Mouse (Mus musculus): Measurements from ENCODE around the gene Tmem121b. TPM values are rescaled to one million over a fixed set of nuclear protein-coding genes. Genes with fewer than 3 reads are reported as not detected.

Tmem121b gene
- polyA plus RNA-seq (2015; fragmentation: Nextera tagmentation; extraction: Ambion mirVana), result 0.12 and 0.15 TPM in 2 replicates

- Histone ChIP-seq H3K4me3 (replicated peaks) (peak within 1 kb of the TSS; percentile 62), H3K9ac (peak within 1 kb of the TSS; percentile 29; the same call in 1 of the 2 replicates), H3K27ac (no peak within 1 kb of the TSS), H3K4me2 (peak within 1 kb of the TSS; percentile 96), H3K27me3 (replicated peaks) (peaks cover 31% of the 10 kb centered on the region), H3K4me1 (peaks cover 12% of the 10 kb centered on the region), H3K9me3 (no peaks in the 10 kb centered on the region), H3K36me3 (no peaks in the 10 kb centered on the region)
- under 1% methylated on average over 71 of the region's 84 CpGs for WGBS
- peak; percentile 61 for ATAC-seq (ENCODE audit: insufficient read depth, low FRiP score, low read depth)
These were observed at the start of gene Tmem121b for GRCm38 (mm10) chr6:120493374-120494181. Gene Tmem121b, minus strand, starts transcription at chr6:120493807.

- Histone ChIP-seq H3K27ac (no peak overlapping the region), H3K4me1 (no peaks in the 10 kb centered on the region)
These were observed 48.5 kb upstream of the Tmem121b start for GRCm38 (mm10) chr6:120542061-120542460.

GRCm38 (mm10) chr6:120541386-120541785 lies 47.8 kb upstream of the Tmem121b start:
- no peaks in the 10 kb centered on the region for H3K9me3 ChIP-seq
- H3K4me2 ChIP-seq, result no peak overlapping the region
- ATAC-seq (ENCODE audit: insufficient read depth, low FRiP score, low read depth), result no peak
- H3K27ac ChIP-seq, result no peak overlapping the region
- no peak overlapping the region for H3K9ac ChIP-seq
- no peaks in the 10 kb centered on the region for H3K4me1 ChIP-seq
- no peaks in the 10 kb centered on the region for H3K27me3 ChIP-seq (replicated peaks)
- H3K36me3 ChIP-seq, result no peaks in the 10 kb centered on the region
- H3K4me3 ChIP-seq (replicated peaks), result no peak overlapping the region
- WGBS, result 40% methylated on average over 2 of the region's 2 CpGs

More at GRCm38 (mm10) chr6:120542061-120542460, 48.5 kb upstream of the Tmem121b start:
- Histone ChIP-seq H3K36me3 (no peaks in the 10 kb centered on the region), H3K4me2 (no peak overlapping the region), H3K9me3 (no peaks in the 10 kb centered on the region), H3K4me3 (replicated peaks) (no peak overlapping the region), H3K9ac (no peak overlapping the region), H3K27me3 (replicated peaks) (no peaks in the 10 kb centered on the region)
- 8% methylated on average over 1 of the region's 1 CpGs for WGBS
- ATAC-seq (ENCODE audit: insufficient read depth, low FRiP score, low read depth), result no peak

GRCm38 (mm10) chr6:120539781-120540231 lies 46.2 kb upstream of the Tmem121b start:
- Histone ChIP-seq H3K36me3 (no peaks in the 10 kb centered on the region), H3K4me1 (no peaks in the 10 kb centered on the region), H3K9ac (no peak overlapping the region), H3K27ac (no peak overlapping the region), H3K9me3 (no peaks in the 10 kb centered on the region), H3K4me2 (no peak overlapping the region), H3K4me3 (replicated peaks) (no peak overlapping the region), H3K27me3 (replicated peaks) (no peaks in the 10 kb centered on the region)
- 57% methylated on average over 10 of the region's 10 CpGs for WGBS
- ATAC-seq (ENCODE audit: insufficient read depth, low FRiP score, low read depth), result no peak

- 10% methylated on average over 16 of the region's 16 CpGs for WGBS
These were observed 45.6 kb upstream of the Tmem121b start for GRCm38 (mm10) chr6:120539132-120539759.

GRCm38 (mm10) chr6:120536337-120536736 lies 42.7 kb upstream of the Tmem121b start:
- Histone ChIP-seq H3K36me3 (no peaks in the 10 kb centered on the region), H3K27ac (no peak overlapping the region), H3K9ac (no peak overlapping the region), H3K4me3 (replicated peaks) (no peak overlapping the region), H3K27me3 (replicated peaks) (no peaks in the 10 kb centered on the region), H3K4me1 (no peaks in the 10 kb centered on the region), H3K9me3 (no peaks in the 10 kb centered on the region), H3K4me2 (no peak overlapping the region)
- no peak for ATAC-seq (ENCODE audit: insufficient read depth, low FRiP score, low read depth)
- WGBS, result 74% methylated on average over 2 of the region's 2 CpGs

More at GRCm38 (mm10) chr6:120539132-120539759, 45.6 kb upstream of the Tmem121b start:
- H3K27ac ChIP-seq, result no peak overlapping the region
- peak overlapping the region; percentile 70 for H3K4me2 ChIP-seq
- ATAC-seq (ENCODE audit: insufficient read depth, low FRiP score, low read depth), result peak; percentile 90
- peak overlapping the region; percentile 29 for H3K4me3 ChIP-seq (replicated peaks)
- H3K4me1 ChIP-seq, result no peaks in the 10 kb centered on the region
- no peaks in the 10 kb centered on the region for H3K27me3 ChIP-seq (replicated peaks)
- H3K9me3 ChIP-seq, result no peaks in the 10 kb centered on the region
- H3K36me3 ChIP-seq, result no peaks in the 10 kb centered on the region
- H3K9ac ChIP-seq, result no peak overlapping the region

GRCm38 (mm10) chr6:120532594-120532993 lies 39.0 kb upstream of the Tmem121b start:
- ATAC-seq (ENCODE audit: insufficient read depth, low FRiP score, low read depth), result no peak
- Histone ChIP-seq H3K27ac (no peak overlapping the region), H3K9me3 (no peaks in the 10 kb centered on the region), H3K4me3 (replicated peaks) (no peak overlapping the region), H3K27me3 (replicated peaks) (no peaks in the 10 kb centered on the region), H3K4me2 (no peak overlapping the region), H3K9ac (no peak overlapping the region), H3K36me3 (no peaks in the 10 kb centered on the region), H3K4me1 (peaks cover 10% of the 10 kb centered on the region; the same call in 1 of the 2 replicates)
- 78% methylated on average over 1 of the region's 1 CpGs for WGBS

GRCm38 (mm10) chr6:120531020-120531965 lies 37.7 kb upstream of the Tmem121b start, which contains the start of gene Hdhd5:
Gene Hdhd5, minus strand, starts transcription at chr6:120531319.
- WGBS, result under 1% methylated on average over 75 of the region's 75 CpGs
- Histone ChIP-seq H3K4me1 (peaks cover 10% of the 10 kb centered on the region; the same call in 1 of the 2 replicates), H3K4me3 (replicated peaks) (peak within 1 kb of the TSS; percentile 97), H3K27me3 (replicated peaks) (no peaks in the 10 kb centered on the region), H3K36me3 (no peaks in the 10 kb centered on the region), H3K9me3 (no peaks in the 10 kb centered on the region), H3K4me2 (peak within 1 kb of the TSS; percentile 81), H3K27ac (peak within 1 kb of the TSS; percentile 49; the same call in 1 of the 2 replicates), H3K9ac (peak within 1 kb of the TSS; percentile 64; the same call in 1 of the 2 replicates)
- ATAC-seq (ENCODE audit: insufficient read depth, low FRiP score, low read depth), result peak; percentile 98

GRCm38 (mm10) chr6:120529123-120529522 lies 35.5 kb upstream of the Tmem121b start:
- H3K27me3 ChIP-seq (replicated peaks), result no peaks in the 10 kb centered on the region
- 72% methylated on average over 4 of the region's 4 CpGs for whole genome bisulfite sequencing
- H3K36me3 ChIP-seq, result no peaks in the 10 kb centered on the region
- no peak overlapping the region for H3K9ac ChIP-seq
- ATAC-seq (ENCODE audit: insufficient read depth, low FRiP score, low read depth), result no peak
- no peak overlapping the region for H3K4me3 ChIP-seq (replicated peaks)
- peaks cover 10% of the 10 kb centered on the region; the same call in 1 of the 2 replicates for H3K4me1 ChIP-seq
- H3K27ac ChIP-seq, result no peak overlapping the region
- H3K4me2 ChIP-seq, result no peak overlapping the region
- H3K9me3 ChIP-seq, result no peaks in the 10 kb centered on the region

- Histone ChIP-seq H3K27ac (no peak overlapping the region), H3K9ac (no peak overlapping the region), H3K9me3 (no peaks in the 10 kb centered on the region), H3K4me2 (no peak overlapping the region), H3K27me3 (replicated peaks) (no peaks in the 10 kb centered on the region), H3K36me3 (no peaks in the 10 kb centered on the region), H3K4me3 (replicated peaks) (no peak overlapping the region), H3K4me1 (0 out of 2 replicates have a peak, but pooled peaks cover 5% of the 10 kb centered on the region)
- WGBS, result 86% methylated on average over 5 of the region's 5 CpGs
- ATAC-seq (ENCODE audit: insufficient read depth, low FRiP score, low read depth), result no peak
These were observed 31.2 kb upstream of the Tmem121b start for GRCm38 (mm10) chr6:120524796-120525195.

- H3K4me1 ChIP-seq, result no peaks in the 10 kb centered on the region
- 84% methylated on average over 5 of the region's 5 CpGs for WGBS
- no peaks in the 10 kb centered on the region for H3K36me3 ChIP-seq
- no peak overlapping the region for H3K9ac ChIP-seq
- H3K27ac ChIP-seq, result no peak overlapping the region
- no peak overlapping the region for H3K4me3 ChIP-seq (replicated peaks)
- no peaks in the 10 kb centered on the region for H3K9me3 ChIP-seq
- no peak for ATAC-seq (ENCODE audit: insufficient read depth, low FRiP score, low read depth)
- H3K4me2 ChIP-seq, result no peak overlapping the region
- H3K27me3 ChIP-seq (replicated peaks), result no peaks in the 10 kb centered on the region
These were observed 26.0 kb upstream of the Tmem121b start for GRCm38 (mm10) chr6:120519647-120520046.

Measured in stomach, embryonic 15.5 days (tissue).